Mouse (Mus musculus) megakaryocyte progenitor cell, adult 5-6 weeks (primary cell): ENCODE results near the gene Chaf1b. TPM values are rescaled to one million over a fixed set of nuclear protein-coding genes. Genes with fewer than 3 reads are reported as not detected.

ENCODE experiments used
- ATAC-seq: replicated peaks from 2 replicates; pipeline ENCODE4 v1.8.0; 2016; ENCODE audit warnings: mild to moderate bottlenecking, moderate TSS enrichment, inconsistent platforms; ENCODE audit not compliant: poor library complexity
- total RNA-seq, 2 experiments: library from RNA; stranded (forward) in 1 of 2; stranded (reverse) in 1 of 2; fragments of 157-497, 149-512 nt in 1 of 2; fragments of 200-1000 nt in 1 of 2; gene quantifications; 2 replicates each; pipeline versions ENCODE4 v1.2.3 to v1.2.4; 2015 to 2017

Chaf1b gene
- total RNA-seq (2015), result 38.3 and 49.3 TPM in 2 replicates
- 51.5 and 51.6 TPM in 2 replicates for total RNA-seq (2017)

- peak; percentile 95 for ATAC-seq
Observed at GRCm38 (mm10) chr16:93883423-93884085, at the start of gene Chaf1b. Gene Chaf1b, plus strand, starts transcription at chr16:93883901.

- ATAC-seq, result no peak
Observed at GRCm38 (mm10) chr16:93834076-93834475, 49.6 kb upstream of the Chaf1b start.

- ATAC-seq, result no peak
Observed at GRCm38 (mm10) chr16:93839049-93839448, 44.7 kb upstream of the Chaf1b start.

DNA sequence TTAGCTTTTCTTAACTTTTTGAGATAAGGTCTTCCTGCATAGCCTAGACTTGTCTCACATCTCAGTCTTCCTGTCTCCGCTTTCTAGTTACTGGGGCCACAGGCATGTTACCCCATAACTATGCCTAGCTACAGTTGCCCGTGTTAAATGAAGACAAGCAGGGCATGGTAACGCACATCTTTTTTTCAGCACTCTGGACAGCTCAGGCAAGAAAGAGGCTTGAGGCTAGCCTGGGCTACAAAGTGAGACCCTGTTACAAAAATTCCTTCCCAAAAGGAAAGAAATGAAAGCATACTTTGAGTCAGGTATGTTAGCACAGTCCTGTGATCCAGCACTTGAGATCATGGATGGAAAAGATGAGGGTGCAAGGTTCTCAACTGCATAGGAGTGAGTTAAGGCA lies 33.2 kb upstream of the Chaf1b start:
- no peak for ATAC-seq

DNA sequence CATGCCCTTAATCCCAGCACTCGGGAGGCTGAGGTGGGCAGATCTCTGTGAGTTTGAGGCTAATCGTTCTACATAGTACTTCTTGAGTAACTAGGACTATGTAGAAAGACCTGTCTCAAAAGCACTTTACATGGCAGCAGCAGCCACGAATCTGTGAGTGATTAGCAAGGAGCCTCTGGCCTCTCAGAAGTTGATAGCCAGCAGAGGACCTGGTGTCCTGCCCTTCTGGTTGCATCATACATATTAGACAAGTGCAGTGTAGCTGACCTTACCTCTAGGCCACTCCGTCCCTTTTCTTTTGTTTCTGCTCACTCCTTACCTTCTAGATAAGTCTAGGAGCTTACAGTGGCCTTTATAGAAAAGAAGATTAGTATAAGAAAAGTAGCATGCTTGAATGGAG lies 23.7 kb upstream of the Chaf1b start:
- no peak for ATAC-seq

GRCm38 (mm10) chr16:93860686-93861085 lies 23.0 kb upstream of the Chaf1b start:
- ATAC-seq, result no peak

DNA sequence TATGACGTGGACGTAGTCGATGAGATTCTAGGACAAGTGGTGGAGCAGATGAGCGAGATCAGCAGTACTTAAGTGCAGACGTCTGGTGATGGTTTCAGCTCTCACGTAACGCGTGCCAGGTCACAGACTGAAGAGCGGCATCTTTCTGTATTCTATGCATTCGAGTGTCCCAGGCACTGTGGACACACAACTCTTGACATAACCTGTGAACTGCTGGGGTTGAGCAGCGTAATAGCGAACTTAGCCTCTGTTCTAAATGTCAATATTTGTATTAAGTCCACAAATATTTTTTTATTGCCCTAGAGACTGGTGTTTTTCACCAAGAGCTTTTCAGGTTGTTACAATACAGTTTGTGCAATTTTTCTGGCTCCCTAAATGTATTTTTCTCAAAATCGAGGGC lies 8.9 kb upstream of the Chaf1b start:
- no peak for ATAC-seq

DNA sequence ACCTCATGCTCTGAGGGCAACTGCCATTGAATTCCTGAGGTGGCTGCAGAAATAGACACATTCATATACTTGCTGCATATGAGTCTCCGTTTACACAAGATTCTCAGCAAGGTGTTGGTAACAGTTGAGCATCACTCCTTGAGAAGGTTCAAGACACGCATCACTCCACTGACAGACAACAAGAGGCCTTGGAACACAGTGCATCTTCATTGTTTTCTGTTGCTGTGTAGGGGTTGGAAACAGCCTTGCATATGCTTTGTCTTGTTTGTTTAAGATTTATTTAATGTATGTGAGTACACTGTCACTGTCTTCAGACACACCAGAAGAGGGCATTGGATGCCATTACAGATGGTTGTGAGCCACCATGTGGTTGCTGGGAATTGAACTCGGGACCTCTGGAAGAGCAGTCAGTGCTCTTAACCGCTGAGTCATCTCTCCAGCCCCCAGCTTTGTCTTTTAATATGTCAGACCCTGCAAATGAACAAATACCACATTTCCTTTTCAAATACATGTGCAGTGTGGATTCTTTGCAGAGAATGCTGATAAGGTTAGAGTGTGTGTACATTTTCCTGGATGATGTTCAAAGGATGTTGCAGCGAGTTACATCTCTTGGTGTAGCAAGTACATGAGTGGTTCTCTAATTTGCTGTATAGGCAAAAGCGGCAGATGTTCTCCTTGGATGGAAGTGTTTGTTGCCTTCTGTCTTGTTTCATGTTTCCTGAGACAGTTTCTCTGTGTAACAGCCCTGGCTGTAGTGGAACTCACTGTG lies 5.9 kb upstream of the Chaf1b start:
- no peak for ATAC-seq

DNA sequence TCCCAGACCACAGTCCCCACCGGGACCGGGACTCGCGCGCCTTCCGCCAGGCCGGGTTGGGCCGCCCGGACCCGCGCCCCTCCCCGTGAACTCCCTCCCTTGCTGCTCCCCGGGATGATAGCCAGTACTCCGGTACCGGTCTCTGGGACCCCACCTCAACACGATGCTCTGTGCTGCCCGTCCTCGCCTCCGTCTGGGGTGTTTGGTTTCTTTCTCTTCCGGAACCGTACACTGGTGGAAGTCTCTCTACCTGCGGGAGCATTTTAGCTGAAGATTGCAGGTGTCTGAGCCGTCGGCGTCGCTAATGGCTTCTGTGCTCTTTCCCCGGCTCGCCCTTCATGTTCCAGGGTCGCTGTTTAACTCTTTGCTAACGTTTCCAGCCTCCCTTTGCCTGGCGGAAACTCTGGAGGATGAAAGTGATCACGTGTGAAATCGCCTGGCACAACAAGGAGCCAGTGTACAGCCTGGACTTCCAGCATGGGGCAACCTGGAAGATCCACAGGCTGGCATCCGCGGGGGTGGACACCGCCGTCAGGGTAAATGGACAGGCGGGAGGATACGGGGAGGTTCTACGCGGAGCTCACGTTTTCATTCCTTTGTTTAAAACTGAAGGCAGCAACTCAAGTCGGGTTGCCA lies 503 bp downstream of the Chaf1b start:
- 0 out of 2 replicates have a peak, but pooled peaks have one; percentile 9 for ATAC-seq

DNA sequence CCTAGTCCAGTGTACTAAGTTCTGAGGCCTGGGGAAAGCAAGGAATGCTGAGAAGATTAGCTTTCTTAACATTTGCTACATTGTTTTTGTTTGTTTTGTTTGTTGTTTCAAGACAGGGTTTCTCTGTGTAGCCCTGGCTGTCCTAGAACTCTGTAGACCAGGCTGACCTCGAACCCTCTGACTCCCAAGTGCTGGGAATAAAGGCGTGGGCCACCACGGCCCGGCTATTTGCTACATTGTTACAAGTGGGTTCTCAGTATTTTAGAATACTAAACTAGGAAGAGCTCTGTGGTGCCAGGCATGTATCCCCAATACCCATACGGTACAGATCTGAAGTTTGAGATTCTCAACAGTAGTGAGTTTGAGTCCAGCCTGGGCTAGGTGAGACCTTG lies 1.0 kb downstream of the Chaf1b start:
- no peak for ATAC-seq

DNA sequence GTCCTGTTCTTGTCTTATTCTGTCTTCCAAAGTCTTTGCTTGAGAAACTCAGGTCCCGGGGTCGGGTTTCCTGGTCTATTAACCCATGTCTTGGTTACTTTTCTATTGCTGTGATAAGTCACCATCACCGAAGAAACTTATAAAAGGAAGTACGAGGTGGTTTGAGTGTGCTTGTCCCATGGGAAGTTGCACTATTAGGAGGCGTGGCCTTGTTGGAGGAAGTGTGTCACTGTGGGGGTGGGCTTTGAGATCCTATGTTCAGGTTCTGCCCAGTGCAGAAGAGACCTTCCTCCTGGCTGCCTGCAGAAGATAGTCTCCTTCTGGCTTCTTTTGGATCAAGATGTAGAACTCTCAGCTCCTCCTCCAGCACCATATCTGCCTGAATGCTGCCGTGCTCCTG lies 4.8 kb downstream of the Chaf1b start:
- ATAC-seq, result no peak

GRCm38 (mm10) chr16:93890948-93891604 lies 7.4 kb downstream of the Chaf1b start:
- ATAC-seq, result peak; percentile 84

DNA sequence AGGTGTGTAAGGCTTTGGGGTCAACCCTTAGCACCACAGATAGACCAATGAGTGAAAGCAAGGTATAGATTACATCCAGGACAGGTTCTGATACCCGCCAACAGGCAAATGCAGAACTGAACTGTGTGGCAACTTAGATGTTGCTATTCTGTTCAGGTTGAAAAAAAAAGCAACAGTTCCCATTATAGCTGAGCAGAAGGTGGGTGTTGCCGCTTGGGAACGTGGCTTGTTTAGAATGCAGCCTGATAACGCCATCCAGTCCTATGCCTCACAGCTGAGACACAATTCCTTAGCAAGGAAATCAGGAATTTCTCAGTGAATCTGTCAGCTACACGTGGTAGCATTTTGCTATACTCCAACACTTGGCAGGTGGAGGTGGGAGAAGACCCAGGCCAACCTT lies 9.6 kb downstream of the Chaf1b start:
- ATAC-seq, result no peak

GRCm38 (mm10) chr16:93903027-93903426 lies 19.3 kb downstream of the Chaf1b start:
- ATAC-seq, result peak; percentile 65

- peak; percentile 91 for ATAC-seq
Observed at GRCm38 (mm10) chr16:93906156-93907014, 22.7 kb downstream of the Chaf1b start.

- no peak for ATAC-seq
Observed at GRCm38 (mm10) chr16:93907761-93908160, 24.1 kb downstream of the Chaf1b start.

GRCm38 (mm10) chr16:93908196-93908595 lies 24.5 kb downstream of the Chaf1b start:
- no peak for ATAC-seq

DNA sequence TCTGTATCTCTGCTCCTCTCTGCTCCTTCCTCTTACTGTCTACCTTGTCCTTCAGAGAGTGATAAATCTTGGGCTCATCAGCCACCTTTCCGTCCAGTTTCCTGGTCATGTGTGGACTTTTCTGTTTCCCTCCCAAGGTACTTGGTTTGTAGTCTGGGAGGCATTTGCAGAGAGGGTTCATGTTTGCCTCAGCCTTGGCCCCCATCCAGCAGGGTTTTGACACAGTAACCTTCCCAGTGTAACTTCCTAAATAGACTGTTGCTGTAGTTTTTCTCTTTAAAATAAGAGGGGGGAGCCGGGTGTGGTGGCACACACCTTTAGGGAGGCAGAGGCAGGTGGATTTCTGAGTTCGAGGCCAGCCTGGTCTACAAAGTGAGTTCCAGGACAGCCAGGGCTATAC lies 26.2 kb downstream of the Chaf1b start:
- ATAC-seq, result no peak

DNA sequence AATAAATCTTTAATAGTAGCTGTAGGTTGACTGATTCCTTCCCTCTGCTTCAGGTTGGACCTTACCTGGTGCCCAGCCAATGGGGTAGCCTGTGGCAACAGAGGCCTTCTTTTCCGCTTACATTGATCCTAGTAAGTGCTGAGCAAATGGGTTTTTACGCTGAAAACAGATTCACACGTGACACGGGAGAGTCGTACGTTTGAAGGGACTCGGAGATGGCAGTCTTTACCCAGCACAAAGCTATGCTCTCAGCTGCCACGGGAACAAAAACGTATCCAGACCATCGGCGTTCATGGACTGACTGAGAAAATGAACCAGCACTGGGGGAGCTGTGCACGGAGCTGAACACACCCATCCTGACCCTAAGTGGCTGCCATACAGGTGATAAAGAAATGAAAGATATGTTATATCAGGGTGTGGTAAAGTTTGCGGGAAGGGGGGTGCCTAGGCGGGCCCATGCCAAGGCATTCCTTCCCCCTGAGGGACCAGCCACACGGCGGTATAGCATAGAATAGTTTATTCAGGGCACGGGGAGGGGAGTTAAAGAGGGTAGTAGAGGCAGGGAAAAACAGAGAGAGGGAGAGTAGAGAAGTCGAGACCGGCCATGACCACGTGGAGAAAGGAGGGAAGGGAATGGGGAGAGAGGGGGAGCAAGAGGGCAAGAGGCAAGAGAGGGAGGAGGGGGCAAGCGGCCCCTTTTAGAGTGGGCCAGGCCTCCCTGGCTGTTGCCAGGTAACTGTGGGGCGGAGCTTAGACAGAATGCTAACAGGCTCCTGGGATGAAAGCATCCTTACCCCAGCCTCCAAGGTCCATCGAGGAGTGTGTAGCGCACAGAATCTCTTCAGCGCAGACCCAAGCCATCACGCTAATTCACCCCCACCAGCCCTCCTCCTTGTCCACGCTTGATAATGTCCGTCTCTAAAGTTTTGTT lies 27.3 kb downstream of the Chaf1b start:
- no peak for ATAC-seq
